Mouse (Mus musculus) CH12.LX (cell line): Measurements from ENCODE around the gene Slc47a1.

ENCODE experiments used
- CHD2 ChIP-seq: IDR thresholded peaks from 2 replicates; pipeline ENCODE4 v1.6.1; 2011; ENCODE audit warnings: low read length, improper control_type of control experiment
- CTCF ChIP-seq, 2 experiments: IDR thresholded peaks in 1 of 2; conservative IDR thresholded peaks in 1 of 2; 2 replicates each; pipeline ENCODE4 v1.5.1; 2011 to 2012; ENCODE audit warnings: low read depth in 2 of 2, low read length in 2 of 2, improper control_type of control experiment in 1 of 2, inconsistent platforms in 1 of 2, mild to moderate bottlenecking in 1 of 2, moderate library complexity in 1 of 2
- ELF1 ChIP-seq: IDR thresholded peaks from 2 replicates; pipeline ENCODE4 v1.6.1; 2014; ENCODE audit warnings: low read depth, mild to moderate bottlenecking, inconsistent platforms, low read length, improper control_type of control experiment
- EP300 ChIP-seq: IDR thresholded peaks from 2 replicates; pipeline ENCODE4 v1.6.1; 2011; ENCODE audit warnings: low read length, improper control_type of control experiment
- HCFC1 ChIP-seq: IDR thresholded peaks from 2 replicates; pipeline ENCODE4 v1.6.1; 2012; ENCODE audit warnings: low read depth, mild to moderate bottlenecking, inconsistent platforms, low read length, improper control_type of control experiment
- JUND ChIP-seq: conservative IDR thresholded peaks from 2 replicates; pipeline ENCODE4 v1.6.1; 2011; ENCODE audit warnings: low read depth, low read length, improper control_type of control experiment
- KAT2A ChIP-seq: IDR thresholded peaks from 2 replicates; pipeline ENCODE4 v1.6.1; 2012; ENCODE audit warnings: low read length, improper control_type of control experiment, inconsistent platforms; ENCODE audit not compliant: insufficient replicate concordance
- MAFK ChIP-seq: IDR thresholded peaks from 2 replicates; pipeline ENCODE4 v1.6.1; 2011; ENCODE audit warnings: low read length, improper control_type of control experiment; ENCODE audit not compliant: insufficient replicate concordance
- MYC ChIP-seq: IDR thresholded peaks from 2 replicates; pipeline ENCODE4 v1.6.1; 2011; ENCODE audit warnings: low read depth, mild to moderate bottlenecking, improper control_type of control experiment, low read length
- POLR2A ChIP-seq: IDR thresholded peaks from 2 replicates; pipeline ENCODE4 v1.6.1; 2011; ENCODE audit warnings: low read depth, mild to moderate bottlenecking, improper control_type of control experiment, low read length
- POLR2AphosphoS2 ChIP-seq: IDR thresholded peaks from 2 replicates; pipeline ENCODE4 v1.6.1; 2011; ENCODE audit warnings: low read depth, low read length, improper control_type of control experiment
- TCF12 ChIP-seq: IDR thresholded peaks from 2 replicates; pipeline ENCODE4 v1.6.1; 2014; ENCODE audit warnings: low read depth, mild to moderate bottlenecking, inconsistent platforms, low read length, improper control_type of control experiment
- ZC3H11A ChIP-seq: IDR thresholded peaks from 2 replicates; pipeline ENCODE4 v1.6.1; 2012; ENCODE audit warnings: low read depth, mild to moderate bottlenecking, inconsistent platforms, low read length, improper control_type of control experiment

DNA sequence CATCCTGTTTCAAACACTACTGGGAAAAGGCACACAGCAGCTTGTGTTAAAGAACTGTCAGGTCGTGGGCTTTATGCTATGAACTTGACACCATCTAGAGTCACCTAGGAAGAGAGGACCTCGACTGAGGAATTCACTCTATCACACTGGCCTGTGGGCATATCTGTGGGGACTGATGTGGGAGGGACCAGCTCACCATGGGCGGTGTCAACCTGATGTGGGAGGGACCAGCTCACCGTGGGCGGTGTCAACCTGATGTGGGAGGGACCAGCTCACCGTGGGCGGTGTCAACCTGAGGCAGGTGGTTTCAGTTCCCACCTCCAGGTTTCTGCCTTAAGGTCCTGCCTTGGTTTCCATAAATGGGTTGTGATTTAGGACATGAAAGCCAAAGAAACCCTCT lies 70.3 kb downstream of the Slc47a1 start:
- TF ChIP-seq CTCF (conservative IDR thresholded peaks at IDR 0.05 in 1 of 2, IDR thresholded peaks at IDR 0.05 in 1 of 2; ENCODE audit: low read depth in 2 of 2, low read length in 2 of 2) (no peak), MAFK (no peak), CHD2 (no peak), POLR2AphosphoS2 (no peak), EP300 (no peak), MYC (no peak), JUND (no peak), ZC3H11A (no peak), HCFC1 (no peak), KAT2A (no peak), TCF12 (no peak), POLR2A (no peak), ELF1 (no peak)
